Mouse (Mus musculus): ENCODE measurements around the gene Fpr2. TPM values are rescaled to one million over a fixed set of nuclear protein-coding genes. Genes with fewer than 3 reads are reported as not detected.
"Not testable (repeated sequence)": the region's sequence is repeated elsewhere in the genome, so short reads cannot be mapped to it uniquely, and the experiment has no call there.

Gene Fpr2
- 1.1 TPM in 1 of 2 replicates, not detected in the other for polyA plus RNA-seq (2012; ENCODE audit: insufficient read depth, low replicate concordance)

- no peaks in the 10 kb centered on the region for H3K4me1 ChIP-seq
- no peak for TF ChIP-seq GATA1 (IDR thresholded peaks at IDR 0.05; ENCODE audit: borderline replicate concordance, low read length)
- TF ChIP-seq FLI1 (IDR thresholded peaks at IDR 0.05; ENCODE audit: low read length), result no peak
- no peak within 1 kb of the TSS for H3K4me3 ChIP-seq (replicated peaks)
- no peaks in the 10 kb centered on the region for H3K36me3 ChIP-seq (replicated peaks; ENCODE audit: low read length)
- H3K27me3 ChIP-seq (replicated peaks), result no peaks in the 10 kb centered on the region
- no peaks in the 10 kb centered on the region for H3K9me3 ChIP-seq
Measured at GRCm38 (mm10) chr17:17887774-17888248, at the start of gene Fpr2, which contains the start of gene Fpr3. Fpr2 (plus strand) TSS chr17:17887824. Fpr3 (plus strand) TSS chr17:17887852.

- Histone ChIP-seq H3K36me3 (replicated peaks; ENCODE audit: low read length) (peaks cover 26% of the 10 kb centered on the region), H3K27me3 (replicated peaks) (no peaks in the 10 kb centered on the region), H3K4me1 (peaks cover 26% of the 10 kb centered on the region), H3K4me3 (replicated peaks) (peak overlapping the region; percentile 94), H3K9me3 (no peaks in the 10 kb centered on the region)
- TF ChIP-seq GATA1 (IDR thresholded peaks at IDR 0.05; ENCODE audit: borderline replicate concordance, low read length) (no peak), FLI1 (IDR thresholded peaks at IDR 0.05; ENCODE audit: low read length) (no peak)
Measured at GRCm38 (mm10) chr17:17837919-17838701, 49.5 kb upstream of the Fpr2 start.

GRCm38 (mm10) chr17:17839276-17839675, 48.3 kb upstream of the Fpr2 start:
- Histone ChIP-seq H3K27me3 (replicated peaks) (no peaks in the 10 kb centered on the region), H3K36me3 (replicated peaks; ENCODE audit: low read length) (peaks cover 26% of the 10 kb centered on the region), H3K9me3 (no peaks in the 10 kb centered on the region), H3K4me1 (peaks cover 26% of the 10 kb centered on the region), H3K4me3 (replicated peaks) (peak overlapping the region; percentile 94)
- TF ChIP-seq FLI1 (IDR thresholded peaks at IDR 0.05; ENCODE audit: low read length) (no peak), GATA1 (IDR thresholded peaks at IDR 0.05; ENCODE audit: borderline replicate concordance, low read length) (no peak)

GRCm38 (mm10) chr17:17840796-17841195, 46.8 kb upstream of the Fpr2 start:
- TF ChIP-seq FLI1 (IDR thresholded peaks at IDR 0.05; ENCODE audit: low read length) (no peak), GATA1 (IDR thresholded peaks at IDR 0.05; ENCODE audit: borderline replicate concordance, low read length) (no peak)
- H3K4me3 ChIP-seq (replicated peaks), result no peak overlapping the region
- H3K9me3 ChIP-seq, result no peaks in the 10 kb centered on the region
- H3K4me1 ChIP-seq, result peaks cover 22% of the 10 kb centered on the region
- H3K27me3 ChIP-seq (replicated peaks), result no peaks in the 10 kb centered on the region
- peaks cover 26% of the 10 kb centered on the region for H3K36me3 ChIP-seq (replicated peaks; ENCODE audit: low read length)

- Histone ChIP-seq H3K4me1 (peaks cover 10% of the 10 kb centered on the region), H3K9me3 (no peaks in the 10 kb centered on the region), H3K4me3 (replicated peaks) (no peak overlapping the region), H3K36me3 (replicated peaks; ENCODE audit: low read length) (peaks cover 26% of the 10 kb centered on the region), H3K27me3 (replicated peaks) (no peaks in the 10 kb centered on the region)
- no peak for TF ChIP-seq FLI1 (IDR thresholded peaks at IDR 0.05; ENCODE audit: low read length)
Measured at GRCm38 (mm10) chr17:17843534-17844261, 43.9 kb upstream of the Fpr2 start.

GRCm38 (mm10) chr17:17844606-17845005, 43.0 kb upstream of the Fpr2 start:
- H3K27me3 ChIP-seq (replicated peaks); H3K9me3 ChIP-seq; H3K4me3 ChIP-seq (replicated peaks); H3K4me1 ChIP-seq: not testable (repeated sequence)
- H3K36me3 ChIP-seq (replicated peaks; ENCODE audit: low read length), result peaks cover 22% of the 10 kb centered on the region

- TF ChIP-seq GATA1 (IDR thresholded peaks at IDR 0.05; ENCODE audit: borderline replicate concordance, low read length) (no peak), FLI1 (IDR thresholded peaks at IDR 0.05; ENCODE audit: low read length) (no peak)
- Histone ChIP-seq H3K4me1 (peaks cover 16% of the 10 kb centered on the region), H3K9me3 (peaks cover 6% of the 10 kb centered on the region), H3K4me3 (replicated peaks) (no peak overlapping the region), H3K36me3 (replicated peaks; ENCODE audit: low read length) (peaks cover 15% of the 10 kb centered on the region), H3K27me3 (replicated peaks) (peaks cover 8% of the 10 kb centered on the region)
Measured at GRCm38 (mm10) chr17:17845187-17846027, 42.2 kb upstream of the Fpr2 start.

GRCm38 (mm10) chr17:17848988-17849387, 38.6 kb upstream of the Fpr2 start:
- H3K4me1 ChIP-seq, result peaks cover 16% of the 10 kb centered on the region
- no peak overlapping the region for H3K4me3 ChIP-seq (replicated peaks)
- H3K36me3 ChIP-seq (replicated peaks; ENCODE audit: low read length), result no peaks in the 10 kb centered on the region
- H3K27me3 ChIP-seq (replicated peaks), result peaks cover 9% of the 10 kb centered on the region
- H3K9me3 ChIP-seq, result peaks cover 7% of the 10 kb centered on the region
- TF ChIP-seq GATA1 (IDR thresholded peaks at IDR 0.05; ENCODE audit: borderline replicate concordance, low read length) (no peak), FLI1 (IDR thresholded peaks at IDR 0.05; ENCODE audit: low read length) (no peak)

GRCm38 (mm10) chr17:17849906-17850712, 37.5 kb upstream of the Fpr2 start:
- peaks cover 9% of the 10 kb centered on the region for H3K27me3 ChIP-seq (replicated peaks)
- H3K4me1 ChIP-seq, result peaks cover 16% of the 10 kb centered on the region
- TF ChIP-seq FLI1 (IDR thresholded peaks at IDR 0.05; ENCODE audit: low read length) (no peak), GATA1 (IDR thresholded peaks at IDR 0.05; ENCODE audit: borderline replicate concordance, low read length) (no peak)
- H3K9me3 ChIP-seq, result peaks cover 7% of the 10 kb centered on the region
- no peak overlapping the region for H3K4me3 ChIP-seq (replicated peaks)
- H3K36me3 ChIP-seq (replicated peaks; ENCODE audit: low read length), result no peaks in the 10 kb centered on the region
